Mouse (Mus musculus) hindbrain, embryonic 16.5 days (tissue): Measurements from ENCODE around the gene Rassf7. TPM values are rescaled to one million over a fixed set of nuclear protein-coding genes. Genes with fewer than 3 reads are reported as not detected.

Experiments
- ATAC-seq: fragments of 200-750 bp; cut with Nextera tagmentation; 2 replicates; pipeline ENCODE4 v1.8.0; 2017; ENCODE audit warnings: moderate TSS enrichment, moderate library complexity
- H3K27ac ChIP-seq: fragments of 300-500 bp; sonication (generic); 2 replicates; pipeline ENCODE4 v1.5.1; 2014; ENCODE audit warnings: low read depth, mild to moderate bottlenecking, control low read depth, low read length, moderate library complexity
- H3K27me3 ChIP-seq: fragments of 300-500 bp; sonication (generic); replicated peaks from 2 replicates; pipeline ENCODE4 v1.6.1; 2014; ENCODE audit warnings: low read length; ENCODE audit not compliant: control insufficient read depth, insufficient read depth
- H3K36me3 ChIP-seq: fragments of 300-500 bp; sonication (generic); 2 replicates; pipeline ENCODE4 v1.6.1; 2014; ENCODE audit warnings: mild to moderate bottlenecking, low read length, moderate library complexity, mixed read lengths; ENCODE audit not compliant: control insufficient read depth, insufficient read depth
- H3K4me1 ChIP-seq: fragments of 300-500 bp; sonication (generic); 2 replicates; pipeline ENCODE4 v1.6.1; 2014; ENCODE audit warnings: low read depth, low read length; ENCODE audit not compliant: control insufficient read depth, insufficient read depth
- H3K4me2 ChIP-seq: fragments of 300-500 bp; sonication (generic); 2 replicates; pipeline ENCODE4 v1.6.1; 2014; ENCODE audit warnings: mild to moderate bottlenecking, low read length, control low read depth, moderate library complexity
- H3K4me3 ChIP-seq: fragments of 300-500 bp; sonication (generic); 2 replicates; pipeline ENCODE4 v1.5.1; 2014; ENCODE audit warnings: mild to moderate bottlenecking, low read length, control low read depth, moderate library complexity
- H3K9ac ChIP-seq: fragments of 300-500 bp; sonication (generic); 2 replicates; pipeline ENCODE4 v1.6.1; 2014; ENCODE audit warnings: low read depth, mild to moderate bottlenecking, control low read depth, low read length, moderate library complexity
- H3K9me3 ChIP-seq: fragments of 300-500 bp; sonication (generic); 2 replicates; pipeline ENCODE4 v1.6.1; 2014; ENCODE audit warnings: mild to moderate bottlenecking, low read length, moderate library complexity; ENCODE audit not compliant: control insufficient read depth
- WGBS: fragments of 180-500 bp; shearing (Covaris S2); extraction: QIAGEN DNeasy Blood & Tissue Kit; methylation state at CpG from one replicate; pipeline ENCODE4 v1.1.7; 2014; 5-methylcytosine and 5-hydroxymethylcytosine counted together
- polyA plus RNA-seq: library from polyadenylated mRNA; unstranded; fragments of >200 nt; fragmentation: Nextera tagmentation; extraction: Ambion mirVana; gene quantifications from 2 replicates; pipeline ENCODE4 v1.2.1, GENCODE M21; 2015

The Rassf7 gene
- polyA plus RNA-seq, 1 experiment from 2014 or later = 22.8 TPM

- H3K4me2 ChIP-seq = no peak overlapping the region
- H3K9ac ChIP-seq = 0 out of 2 replicates have a peak overlapping the region, but pooled peaks have one; percentile 6
- H3K9me3 ChIP-seq = no peaks in the 10 kb centered on the region
- WGBS = 2% methylated on average over 8 of the region's 8 CpGs
- H3K4me1 ChIP-seq = peaks cover 5% of the 10 kb centered on the region
- no peaks in the 10 kb centered on the region for H3K36me3 ChIP-seq
- no peaks in the 10 kb centered on the region for H3K27me3 ChIP-seq
- ATAC-seq = no peak
- H3K4me3 ChIP-seq = no peak overlapping the region
- no peak overlapping the region for H3K27ac ChIP-seq
These were observed 39.5 kb upstream of the Rassf7 start for GRCm38 (mm10) chr7:141176173-141176572.

DNA sequence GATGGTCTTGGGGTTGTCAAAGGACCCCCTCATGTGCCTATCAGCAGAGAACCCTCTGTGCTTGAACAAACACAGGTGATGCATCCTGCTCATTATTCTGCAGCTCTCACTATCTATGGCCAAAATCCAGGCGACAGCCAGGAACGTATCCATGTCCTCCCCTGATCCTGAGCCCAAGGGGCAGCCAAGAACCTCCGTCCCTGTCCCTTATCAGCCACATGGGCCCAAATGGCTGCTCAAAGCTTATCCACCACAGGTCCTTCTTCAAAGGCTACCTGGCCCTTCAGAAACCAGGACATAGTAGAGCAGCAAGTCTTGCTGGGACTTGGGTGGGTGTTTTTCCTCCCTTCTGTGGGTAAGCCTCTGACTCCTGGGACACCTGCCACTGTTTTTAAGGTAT lies 27.5 kb upstream of the Rassf7 start:
- Histone ChIP-seq H3K27me3 (no peaks in the 10 kb centered on the region), H3K4me1 (peaks cover 11% of the 10 kb centered on the region), H3K36me3 (peaks cover 26% of the 10 kb centered on the region), H3K9ac (no peak overlapping the region), H3K9me3 (no peaks in the 10 kb centered on the region), H3K4me3 (no peak overlapping the region), H3K4me2 (no peak overlapping the region), H3K27ac (no peak overlapping the region)
- WGBS = 88% methylated on average over 3 of the region's 3 CpGs
- no peak for ATAC-seq

- Histone ChIP-seq H3K36me3 (peaks cover 26% of the 10 kb centered on the region), H3K4me2 (no peak overlapping the region), H3K27me3 (no peaks in the 10 kb centered on the region), H3K9me3 (no peaks in the 10 kb centered on the region), H3K27ac (no peak overlapping the region), H3K9ac (no peak overlapping the region), H3K4me3 (no peak overlapping the region), H3K4me1 (peaks cover 11% of the 10 kb centered on the region)
- WGBS = 95% methylated on average over 3 of the region's 3 CpGs
- ATAC-seq = no peak
These were observed 26.9 kb upstream of the Rassf7 start for GRCm38 (mm10) chr7:141188733-141189132.

- peaks cover 26% of the 10 kb centered on the region for H3K36me3 ChIP-seq
- no peaks in the 10 kb centered on the region for H3K9me3 ChIP-seq
- H3K4me1 ChIP-seq = peaks cover 16% of the 10 kb centered on the region
- ATAC-seq = no peak
- 100% methylated on average over 3 of the region's 3 CpGs for WGBS
- H3K4me2 ChIP-seq = no peak overlapping the region
- H3K27ac ChIP-seq = no peak overlapping the region
- no peak overlapping the region for H3K4me3 ChIP-seq
- H3K27me3 ChIP-seq = no peaks in the 10 kb centered on the region
- H3K9ac ChIP-seq = no peak overlapping the region
These were observed 25.4 kb upstream of the Rassf7 start for GRCm38 (mm10) chr7:141190220-141190619.

- ATAC-seq = no peak
- Histone ChIP-seq H3K4me2 (no peak overlapping the region), H3K9me3 (no peaks in the 10 kb centered on the region), H3K27ac (no peak overlapping the region), H3K36me3 (peaks cover 26% of the 10 kb centered on the region), H3K27me3 (no peaks in the 10 kb centered on the region), H3K4me1 (peaks cover 19% of the 10 kb centered on the region), H3K4me3 (no peak overlapping the region), H3K9ac (no peak overlapping the region)
- 91% methylated on average over 14 of the region's 14 CpGs for WGBS
These were observed 24.6 kb upstream of the Rassf7 start for GRCm38 (mm10) chr7:141191036-141191435.

- no peaks in the 10 kb centered on the region for H3K9me3 ChIP-seq
- no peak overlapping the region for H3K27ac ChIP-seq
- peaks cover 26% of the 10 kb centered on the region for H3K36me3 ChIP-seq
- peaks cover 19% of the 10 kb centered on the region for H3K4me1 ChIP-seq
- peak overlapping the region; percentile 99 for H3K4me2 ChIP-seq
- H3K4me3 ChIP-seq = no peak overlapping the region; the same call in 1 of the 2 replicates
- no peaks in the 10 kb centered on the region for H3K27me3 ChIP-seq
- no peak overlapping the region for H3K9ac ChIP-seq
- ATAC-seq = no peak
- WGBS = 88% methylated on average over 24 of the region's 24 CpGs
These were observed 23.6 kb upstream of the Rassf7 start for GRCm38 (mm10) chr7:141191796-141192685.

GRCm38 (mm10) chr7:141192776-141193347 lies 22.8 kb upstream of the Rassf7 start:
- Histone ChIP-seq H3K4me3 (peak overlapping the region; percentile 69), H3K4me2 (peak overlapping the region; percentile 99), H3K27ac (peak overlapping the region; percentile 87; the same call in 1 of the 2 replicates), H3K9ac (peak overlapping the region; percentile 98), H3K9me3 (no peaks in the 10 kb centered on the region), H3K27me3 (no peaks in the 10 kb centered on the region), H3K36me3 (peaks cover 26% of the 10 kb centered on the region), H3K4me1 (peaks cover 19% of the 10 kb centered on the region)
- WGBS = 30% methylated on average over 12 of the region's 12 CpGs
- no peak for ATAC-seq

- Histone ChIP-seq H3K9ac (peak overlapping the region; percentile 98), H3K4me1 (peaks cover 19% of the 10 kb centered on the region), H3K4me3 (peak overlapping the region; percentile 69), H3K9me3 (no peaks in the 10 kb centered on the region), H3K4me2 (peak overlapping the region; percentile 99), H3K27me3 (no peaks in the 10 kb centered on the region), H3K27ac (peak overlapping the region; percentile 87), H3K36me3 (peaks cover 26% of the 10 kb centered on the region)
- 0% methylated on average over 26 of the region's 43 CpGs for WGBS
- ATAC-seq = peak; percentile 59
These were observed 22.3 kb upstream of the Rassf7 start for GRCm38 (mm10) chr7:141193348-141193856.

DNA sequence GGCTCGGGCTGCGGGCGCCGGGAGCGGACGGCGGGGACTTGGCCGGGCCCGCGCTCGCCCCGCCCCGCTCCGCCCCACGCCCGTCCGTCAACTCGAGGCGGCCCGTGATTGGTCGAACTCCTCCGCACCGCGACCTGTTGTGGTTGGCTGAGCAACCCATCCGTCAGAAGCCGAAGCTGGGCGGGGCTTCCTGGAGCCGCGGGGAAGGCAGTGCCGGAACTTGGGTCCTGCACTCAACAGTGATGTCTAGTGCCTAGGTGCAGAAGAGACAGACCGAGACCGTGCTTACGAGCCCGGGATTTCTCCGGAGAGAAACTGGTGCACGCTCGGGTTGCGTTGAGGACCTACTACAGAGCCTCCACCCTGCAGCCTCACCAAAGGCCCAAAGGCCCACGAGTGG lies 21.7 kb upstream of the Rassf7 start, which contains the start of the genes Hras and Lrrc56:
TSS of gene Hras (minus strand) at position 58 of the 400 bp plus-strand sequence.
TSS of gene Lrrc56 (plus strand) at position 210 of the 400 bp plus-strand sequence.
- peak; percentile 95 for ATAC-seq
- Histone ChIP-seq H3K9me3 (no peaks in the 10 kb centered on the region), H3K4me3 (peak within 1 kb of the TSS; percentile 69), H3K4me1 (peaks cover 19% of the 10 kb centered on the region), H3K9ac (peak within 1 kb of the TSS; percentile 98), H3K4me2 (peak within 1 kb of the TSS; percentile 99), H3K27ac (peak within 1 kb of the TSS; percentile 87), H3K36me3 (peaks cover 26% of the 10 kb centered on the region), H3K27me3 (no peaks in the 10 kb centered on the region)
- under 1% methylated on average over 36 of the region's 39 CpGs for WGBS
